Mouse (Mus musculus): ENCODE measurements at regions not wholly inside any gene's neighbourhood (a gene's known extent, or its start where the extent isn't known, plus 50 kb on each side); places are given as distances from the start of the nearest gene placed in this dataset.

GRCm38 (mm10) chr1:143204070-143204469, 436.4 kb upstream of the B3galt2 start:
- ATAC-seq: no peak
- Histone ChIP-seq H3K9me3 (replicated peaks) (no peaks in the 10 kb centered on the region), H3K9ac (no peak overlapping the region), H3K27ac (no peak overlapping the region), H3K27me3 (replicated peaks) (no peaks in the 10 kb centered on the region), H3K4me1 (no peaks in the 10 kb centered on the region), H3K4me2 (no peak overlapping the region), H3K36me3 (no peaks in the 10 kb centered on the region), H3K4me3 (no peak overlapping the region)

GRCm38 (mm10) chr1:143206995-143207394, 433.5 kb upstream of the B3galt2 start:
- H3K4me3 ChIP-seq: no peak overlapping the region
- H3K4me1 ChIP-seq: no peaks in the 10 kb centered on the region
- H3K27ac ChIP-seq: no peak overlapping the region
- 67% methylated on average over 3 of the region's 3 CpGs for WGBS (ENCODE audit: insufficient replicate concordance)
- no peaks in the 10 kb centered on the region for H3K27me3 ChIP-seq (replicated peaks)
- no peak overlapping the region for H3K4me2 ChIP-seq
- H3K9ac ChIP-seq: no peak overlapping the region
- ATAC-seq: no peak
- H3K36me3 ChIP-seq: no peaks in the 10 kb centered on the region
- H3K9me3 ChIP-seq (replicated peaks): no peaks in the 10 kb centered on the region

DNA sequence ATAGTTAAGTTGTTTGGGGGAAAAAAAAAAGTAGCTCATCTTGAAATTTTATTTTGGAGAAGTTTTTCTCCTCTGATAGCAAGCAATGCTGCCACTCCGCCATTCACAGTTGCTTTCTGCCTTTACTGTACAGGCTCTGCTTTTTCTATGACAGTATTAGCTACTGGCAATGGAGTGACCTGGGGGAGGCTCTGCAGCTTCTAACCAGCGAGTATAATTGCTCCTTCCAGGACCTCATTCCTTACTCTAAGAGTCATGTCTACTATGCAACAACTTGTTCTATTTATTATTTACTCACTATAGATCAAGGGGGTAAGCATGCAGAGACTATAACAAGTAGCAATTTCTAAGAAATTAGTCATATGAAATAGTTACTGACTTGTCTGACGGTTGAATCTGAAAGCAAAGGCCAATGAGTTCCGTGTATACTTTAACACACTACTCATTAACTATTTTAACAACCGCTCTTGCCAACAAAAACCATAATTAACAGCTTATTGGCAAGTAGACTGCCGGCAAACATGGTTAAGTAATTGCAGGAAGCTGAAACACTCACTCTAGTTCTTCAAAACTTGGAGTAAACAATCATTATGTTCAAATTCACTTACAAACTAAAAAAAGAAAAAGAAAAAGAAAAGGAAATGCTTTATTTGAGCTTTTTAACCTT, 432.9 kb upstream of the B3galt2 start:
- no peak for ATAC-seq
- Histone ChIP-seq H3K36me3 (no peaks in the 10 kb centered on the region), H3K9ac (no peak overlapping the region), H3K9me3 (replicated peaks) (no peaks in the 10 kb centered on the region), H3K4me2 (no peak overlapping the region), H3K27me3 (replicated peaks) (no peaks in the 10 kb centered on the region), H3K4me1 (no peaks in the 10 kb centered on the region), H3K27ac (no peak overlapping the region), H3K4me3 (no peak overlapping the region)
- 59% methylated on average over 6 of the region's 6 CpGs for WGBS (ENCODE audit: insufficient replicate concordance)

DNA sequence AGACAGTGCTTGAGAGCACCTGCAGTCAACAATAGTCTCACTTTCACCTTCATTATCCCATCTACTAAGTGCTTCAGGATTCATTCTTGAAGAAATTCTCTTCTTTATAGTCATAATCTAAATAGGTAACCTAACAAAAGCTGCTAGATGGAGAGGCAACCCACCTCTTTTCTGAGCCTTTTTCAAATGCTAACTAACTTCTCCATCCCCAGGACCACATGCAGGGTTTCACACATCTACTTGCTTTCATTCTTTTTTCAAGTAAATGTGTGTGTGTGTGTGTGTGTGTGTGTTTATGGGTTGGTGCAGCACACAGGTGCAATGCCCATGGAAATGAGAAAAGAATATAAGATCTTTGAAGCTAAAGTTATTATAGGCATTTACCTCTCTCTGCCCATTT, 423.1 kb upstream of the B3galt2 start:
- no peak overlapping the region for H3K4me2 ChIP-seq
- H3K4me1 ChIP-seq: no peaks in the 10 kb centered on the region
- H3K9ac ChIP-seq: no peak overlapping the region
- no peaks in the 10 kb centered on the region for H3K9me3 ChIP-seq (replicated peaks)
- no peak overlapping the region for H3K27ac ChIP-seq
- no peaks in the 10 kb centered on the region for H3K27me3 ChIP-seq (replicated peaks)
- ATAC-seq: no peak
- no peak overlapping the region for H3K4me3 ChIP-seq
- no peaks in the 10 kb centered on the region for H3K36me3 ChIP-seq

DNA sequence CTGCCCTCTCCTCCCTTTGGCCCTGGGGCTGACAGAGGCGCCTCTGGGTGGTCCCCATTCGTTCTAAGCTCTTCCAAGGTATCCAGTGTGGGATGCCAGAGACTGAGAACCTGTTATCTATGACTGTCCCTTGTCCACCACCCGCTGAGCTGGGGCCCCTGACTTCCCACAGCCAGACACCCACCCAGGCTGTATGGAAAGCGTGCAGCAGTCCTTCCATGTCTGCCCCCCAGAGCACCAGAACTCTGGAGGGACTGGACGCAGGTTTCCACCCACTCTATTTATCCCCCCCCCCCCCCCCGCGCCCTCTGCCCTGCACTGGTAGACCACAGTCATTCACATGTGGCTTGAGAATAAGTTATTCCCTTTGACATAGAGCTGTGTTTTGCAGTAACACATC, 408.5 kb upstream of the B3galt2 start:
- WGBS (ENCODE audit: insufficient replicate concordance): 56% methylated on average over 7 of the region's 7 CpGs
- Histone ChIP-seq H3K4me2 (no peak overlapping the region), H3K36me3 (no peaks in the 10 kb centered on the region), H3K9ac (no peak overlapping the region), H3K27me3 (replicated peaks) (no peaks in the 10 kb centered on the region), H3K4me1 (no peaks in the 10 kb centered on the region), H3K4me3 (no peak overlapping the region), H3K9me3 (replicated peaks) (no peaks in the 10 kb centered on the region), H3K27ac (no peak overlapping the region)
- ATAC-seq: no peak

DNA sequence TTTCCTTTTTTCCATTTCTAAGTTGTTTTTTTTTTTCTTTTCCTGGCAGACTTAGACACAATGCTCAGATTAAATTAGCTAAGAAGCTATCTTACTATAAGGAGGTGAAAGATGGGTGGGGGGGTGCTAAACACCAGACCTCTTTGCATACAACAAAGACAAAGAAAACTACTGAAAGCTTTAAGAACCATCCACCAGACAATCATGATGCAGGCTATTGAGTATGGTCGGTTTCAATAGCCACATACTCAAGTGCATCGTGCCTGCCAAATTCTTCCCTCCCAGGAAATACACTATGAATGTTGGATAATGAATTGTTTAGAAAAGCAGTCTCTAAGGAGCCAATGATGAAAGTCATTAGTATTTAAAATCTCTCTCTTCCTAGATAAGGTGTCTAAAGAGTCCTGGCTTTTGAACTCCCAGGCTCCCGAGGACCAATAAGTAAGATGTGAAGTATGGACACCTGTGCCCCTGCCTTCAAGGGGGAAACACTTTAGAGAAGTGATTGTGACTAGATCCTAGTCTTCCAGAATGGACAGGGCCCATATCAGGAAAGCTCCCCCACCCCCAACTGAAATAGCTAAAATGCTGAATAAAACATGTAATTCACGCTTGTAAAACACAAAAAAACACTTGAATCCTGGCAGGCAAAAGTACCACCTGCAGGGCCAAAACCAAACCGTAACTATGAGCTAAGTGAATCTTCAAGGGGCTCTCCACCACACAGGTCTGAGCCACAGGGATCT, 381.8 kb upstream of the B3galt2 start:
- no peak overlapping the region for H3K27ac ChIP-seq
- WGBS (ENCODE audit: insufficient replicate concordance): 59% methylated on average over 5 of the region's 5 CpGs
- H3K27me3 ChIP-seq (replicated peaks): no peaks in the 10 kb centered on the region
- no peak overlapping the region for H3K4me2 ChIP-seq
- no peaks in the 10 kb centered on the region for H3K36me3 ChIP-seq
- no peak overlapping the region for H3K4me3 ChIP-seq
- H3K9me3 ChIP-seq (replicated peaks): 0 out of 2 replicates have a peak, but pooled peaks cover 6% of the 10 kb centered on the region
- no peak overlapping the region for H3K9ac ChIP-seq
- H3K4me1 ChIP-seq: no peaks in the 10 kb centered on the region
- no peak for ATAC-seq

DNA sequence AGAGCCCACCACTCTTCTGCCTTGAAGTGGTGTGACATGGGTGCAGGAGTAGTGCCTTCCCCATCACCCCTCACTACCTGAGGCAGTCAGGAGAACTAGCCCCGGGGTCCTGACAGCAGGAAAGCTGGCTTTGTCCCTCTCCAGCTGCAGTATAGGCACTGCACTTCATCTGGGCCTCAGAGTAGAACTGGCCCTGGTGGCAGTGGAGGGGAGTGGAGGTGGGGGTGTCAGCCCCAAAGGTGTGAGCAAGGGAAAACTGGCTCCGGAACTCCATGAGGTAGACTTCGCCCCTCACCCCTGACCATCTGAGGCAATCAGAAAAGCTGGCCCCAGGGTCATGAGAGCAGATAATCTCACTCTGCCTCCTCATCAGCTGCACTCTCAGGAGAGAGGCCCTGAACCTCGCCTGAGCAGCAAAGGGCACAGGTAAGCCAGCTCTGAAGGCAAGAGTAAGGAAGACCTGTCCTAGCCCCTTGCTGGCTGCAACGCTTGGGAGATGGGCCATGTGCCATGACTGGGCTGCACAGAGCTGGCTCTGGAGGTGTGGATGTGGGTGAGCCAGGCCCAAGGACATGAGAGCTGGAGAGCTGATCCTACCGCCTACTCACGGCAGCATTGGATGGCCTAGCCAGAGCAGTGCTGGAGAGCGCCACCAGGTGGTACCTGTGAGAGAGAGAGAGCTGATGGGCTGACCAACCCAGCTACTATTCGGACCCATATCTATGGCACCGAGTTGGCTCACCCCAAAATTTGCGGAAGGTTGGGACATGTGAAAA, 377.0 kb upstream of the B3galt2 start:
- Histone ChIP-seq H3K4me2 (no peak overlapping the region), H3K36me3 (no peaks in the 10 kb centered on the region), H3K27me3 (replicated peaks) (no peaks in the 10 kb centered on the region), H3K9ac (no peak overlapping the region), H3K9me3 (replicated peaks) (peaks cover 10% of the 10 kb centered on the region; the same call in 1 of the 2 replicates), H3K4me3 (no peak overlapping the region), H3K4me1 (no peaks in the 10 kb centered on the region), H3K27ac (no peak overlapping the region)
- WGBS (ENCODE audit: insufficient replicate concordance): 56% methylated on average over 11 of the region's 11 CpGs
- 0 out of 2 replicates have a peak, but pooled peaks have one; percentile 24 for ATAC-seq

DNA sequence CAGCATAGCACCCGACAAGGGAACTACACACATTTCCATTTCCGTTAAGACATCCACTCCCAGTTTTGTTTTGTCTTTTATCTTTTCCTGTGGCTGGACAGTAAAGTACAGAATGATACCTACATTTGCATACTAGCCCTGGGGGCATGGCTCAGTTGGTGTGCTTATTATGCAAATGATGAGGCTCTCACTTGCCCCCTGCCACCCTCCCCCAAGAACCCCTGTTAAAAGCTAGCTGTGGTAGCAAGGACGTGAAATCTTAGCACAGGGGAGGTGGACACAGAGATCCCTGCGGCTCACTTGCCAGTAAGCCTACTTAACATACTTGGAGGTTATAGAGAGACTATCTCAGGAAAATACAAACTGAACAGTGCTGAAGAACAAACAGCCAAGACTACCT, 375.2 kb upstream of the B3galt2 start:
- H3K4me3 ChIP-seq: no peak overlapping the region
- no peak overlapping the region for H3K9ac ChIP-seq
- no peak overlapping the region for H3K4me2 ChIP-seq
- ATAC-seq: no peak
- H3K9me3 ChIP-seq (replicated peaks): peaks cover 10% of the 10 kb centered on the region; the same call in 1 of the 2 replicates
- WGBS (ENCODE audit: insufficient replicate concordance): 68% methylated on average over 4 of the region's 4 CpGs
- no peaks in the 10 kb centered on the region for H3K27me3 ChIP-seq (replicated peaks)
- H3K27ac ChIP-seq: no peak overlapping the region
- H3K36me3 ChIP-seq: no peaks in the 10 kb centered on the region
- H3K4me1 ChIP-seq: no peaks in the 10 kb centered on the region

- ATAC-seq: no peak
- H3K27ac ChIP-seq: no peak overlapping the region
- H3K4me1 ChIP-seq: no peaks in the 10 kb centered on the region
- 0 out of 2 replicates have a peak, but pooled peaks cover 3% of the 10 kb centered on the region for H3K9me3 ChIP-seq (replicated peaks)
- no peaks in the 10 kb centered on the region for H3K27me3 ChIP-seq (replicated peaks)
- no peak overlapping the region for H3K9ac ChIP-seq
- no peak overlapping the region for H3K4me3 ChIP-seq
- no peaks in the 10 kb centered on the region for H3K36me3 ChIP-seq
- 73% methylated on average over 3 of the region's 3 CpGs for WGBS (ENCODE audit: insufficient replicate concordance)
- H3K4me2 ChIP-seq: no peak overlapping the region
Measured at GRCm38 (mm10) chr1:143286274-143286967, 354.0 kb upstream of the B3galt2 start.

- WGBS (ENCODE audit: insufficient replicate concordance): 57% methylated on average over 2 of the region's 2 CpGs
Measured at GRCm38 (mm10) chr1:143287448-143287847, 353.0 kb upstream of the B3galt2 start.

DNA sequence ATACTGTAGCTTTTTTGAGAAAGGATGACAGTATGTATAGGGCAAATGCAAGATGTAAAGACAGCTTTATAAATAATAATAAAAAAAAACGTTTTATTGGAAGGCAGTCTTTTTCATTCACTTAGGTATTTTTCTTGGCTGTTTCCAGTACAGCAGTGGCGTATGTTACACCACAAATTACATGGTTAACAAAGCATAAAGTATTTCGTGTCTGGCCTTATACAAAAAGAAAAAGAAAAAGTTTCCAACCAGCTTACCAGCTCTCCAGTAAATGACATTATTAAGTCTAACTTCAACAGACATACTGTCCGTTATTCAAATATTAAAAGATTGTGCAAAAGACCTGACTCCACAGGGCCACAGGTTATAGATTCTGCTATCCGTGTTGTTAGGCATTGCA, 343.9 kb upstream of the B3galt2 start:
- Histone ChIP-seq H3K36me3 (no peaks in the 10 kb centered on the region), H3K9ac (no peak overlapping the region), H3K27ac (no peak overlapping the region), H3K9me3 (replicated peaks) (no peaks in the 10 kb centered on the region), H3K4me1 (no peaks in the 10 kb centered on the region), H3K4me3 (no peak overlapping the region), H3K27me3 (replicated peaks) (no peaks in the 10 kb centered on the region), H3K4me2 (no peak overlapping the region)
- ATAC-seq: no peak
- WGBS (ENCODE audit: insufficient replicate concordance): 50% methylated on average over 5 of the region's 5 CpGs

More at GRCm38 (mm10) chr1:143287448-143287847, 353.0 kb upstream of the B3galt2 start:
- Histone ChIP-seq H3K27ac (no peak overlapping the region), H3K9me3 (replicated peaks) (0 out of 2 replicates have a peak, but pooled peaks cover 3% of the 10 kb centered on the region), H3K9ac (no peak overlapping the region), H3K4me1 (no peaks in the 10 kb centered on the region), H3K27me3 (replicated peaks) (no peaks in the 10 kb centered on the region), H3K4me2 (no peak overlapping the region), H3K4me3 (no peak overlapping the region), H3K36me3 (no peaks in the 10 kb centered on the region)
- no peak for ATAC-seq

DNA sequence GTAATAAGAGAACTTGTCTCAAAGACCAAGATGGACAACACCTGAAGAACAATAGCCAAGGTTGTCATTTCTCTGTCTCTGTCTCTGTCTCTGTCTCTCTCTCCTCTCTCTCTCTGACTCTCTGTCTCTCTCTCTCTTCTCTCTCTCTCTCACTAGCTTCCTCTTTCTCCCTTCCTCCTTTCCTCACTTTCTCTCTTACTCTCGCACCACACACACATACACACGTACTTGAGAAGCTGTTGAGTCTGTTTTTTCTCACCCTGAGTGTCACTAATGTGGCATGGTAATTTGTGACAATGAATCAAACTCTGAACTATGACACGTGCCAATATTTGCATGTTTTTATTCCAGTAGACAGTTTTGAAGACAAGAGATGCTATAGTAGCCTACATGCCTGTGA, 333.1 kb upstream of the B3galt2 start:
- WGBS (ENCODE audit: insufficient replicate concordance): 39% methylated on average over 3 of the region's 3 CpGs

More for the DNA sequence above, 333.1 kb upstream of the B3galt2 start:
- H3K4me2 ChIP-seq: no peak overlapping the region
- no peaks in the 10 kb centered on the region for H3K4me1 ChIP-seq
- H3K4me3 ChIP-seq: no peak overlapping the region
- H3K36me3 ChIP-seq: no peaks in the 10 kb centered on the region
- no peak for ATAC-seq
- H3K27me3 ChIP-seq (replicated peaks): no peaks in the 10 kb centered on the region
- no peak overlapping the region for H3K9ac ChIP-seq
- H3K9me3 ChIP-seq (replicated peaks): no peaks in the 10 kb centered on the region
- no peak overlapping the region for H3K27ac ChIP-seq
